Mouse (Mus musculus): Measurements from ENCODE around the gene Birc5. TPM values are rescaled to one million over a fixed set of nuclear protein-coding genes. Genes with fewer than 3 reads are reported as not detected.

Gene Birc5
- polyA plus RNA-seq, 1 experiment, result 230 TPM

- Histone ChIP-seq H3K79me3 (ENCODE audit: low read depth) (peaks cover 21% of the 10 kb centered on the region), H3K4me3 (ENCODE audit: insufficient read depth, poor library complexity, severe bottlenecking) (no peak overlapping the region), H3K27me3 (ENCODE audit: control insufficient read depth, insufficient read depth, insufficient read length) (no peaks in the 10 kb centered on the region), H3K36me3 (ENCODE audit: control insufficient read depth, insufficient read depth) (peaks cover 15% of the 10 kb centered on the region), H3K79me2 (ENCODE audit: control insufficient read depth, insufficient read depth) (peaks cover 44% of the 10 kb centered on the region), H3ac (ENCODE audit: control insufficient read depth, insufficient read length, low read depth) (no peak overlapping the region)
- TF ChIP-seq MYOD1 (IDR thresholded peaks at IDR 0.05; ENCODE audit: control insufficient read depth, insufficient read length, low read depth) (peak; percentile 51), CEBPB (IDR thresholded peaks at IDR 0.05; ENCODE audit: low read depth) (peak; percentile 49), MAX (IDR thresholded peaks at IDR 0.05) (no peak), USF1 (IDR thresholded peaks at IDR 0.05; ENCODE audit: low read depth) (no peak)
Measured at GRCm38 (mm10) chr11:117827386-117827785, 21.7 kb upstream of the Birc5 start.

GRCm38 (mm10) chr11:117828149-117828887 lies 20.7 kb upstream of the Birc5 start:
- Histone ChIP-seq H3K79me2 (ENCODE audit: control insufficient read depth, insufficient read depth) (peaks cover 38% of the 10 kb centered on the region), H3K36me3 (ENCODE audit: control insufficient read depth, insufficient read depth) (peaks cover 11% of the 10 kb centered on the region), H3K4me3 (ENCODE audit: insufficient read depth, poor library complexity, severe bottlenecking) (no peak overlapping the region), H3K27me3 (ENCODE audit: control insufficient read depth, insufficient read depth, insufficient read length) (no peaks in the 10 kb centered on the region), H3ac (ENCODE audit: control insufficient read depth, insufficient read length, low read depth) (no peak overlapping the region), H3K79me3 (ENCODE audit: low read depth) (peaks cover 18% of the 10 kb centered on the region)
- no peak for TF ChIP-seq USF1 (IDR thresholded peaks at IDR 0.05; ENCODE audit: low read depth)

- Histone ChIP-seq H3K27me3 (ENCODE audit: control insufficient read depth, insufficient read depth, insufficient read length) (no peaks in the 10 kb centered on the region), H3K79me3 (ENCODE audit: low read depth) (peaks cover 11% of the 10 kb centered on the region), H3K36me3 (ENCODE audit: control insufficient read depth, insufficient read depth) (peaks cover 3% of the 10 kb centered on the region), H3ac (ENCODE audit: control insufficient read depth, insufficient read length, low read depth) (no peak overlapping the region), H3K79me2 (ENCODE audit: control insufficient read depth, insufficient read depth) (peaks cover 30% of the 10 kb centered on the region), H3K4me3 (ENCODE audit: insufficient read depth, poor library complexity, severe bottlenecking) (no peak overlapping the region)
- peak; percentile 42 for TF ChIP-seq MYOD1 (IDR thresholded peaks at IDR 0.05; ENCODE audit: control insufficient read depth, insufficient read length, low read depth)
- TF ChIP-seq MAX (IDR thresholded peaks at IDR 0.05), result no peak
- TF ChIP-seq CEBPB (IDR thresholded peaks at IDR 0.05; ENCODE audit: low read depth), result no peak
- no peak for TF ChIP-seq CTCF (IDR thresholded peaks at IDR 0.05; ENCODE audit: control insufficient read depth, insufficient read depth, insufficient read length)
- TF ChIP-seq MYOG (IDR thresholded peaks at IDR 0.05; ENCODE audit: control insufficient read depth, extremely low read depth, insufficient read length), result no peak
- peak; percentile 28 for TF ChIP-seq USF1 (IDR thresholded peaks at IDR 0.05; ENCODE audit: low read depth)
- no peak for TF ChIP-seq FOSL1 (IDR thresholded peaks at IDR 0.05; ENCODE audit: insufficient read depth, low read length, poor library complexity, severe bottlenecking)
Measured at GRCm38 (mm10) chr11:117828888-117829604, 20.0 kb upstream of the Birc5 start.

GRCm38 (mm10) chr11:117829671-117830215 lies 19.3 kb upstream of the Birc5 start:
- no peaks in the 10 kb centered on the region for H3K27me3 ChIP-seq (ENCODE audit: control insufficient read depth, insufficient read depth, insufficient read length)
- no peak for TF ChIP-seq MAX (IDR thresholded peaks at IDR 0.05)
- TF ChIP-seq USF1 (IDR thresholded peaks at IDR 0.05; ENCODE audit: low read depth), result no peak
- TF ChIP-seq MYOD1 (IDR thresholded peaks at IDR 0.05; ENCODE audit: control insufficient read depth, insufficient read length, low read depth), result no peak
- TF ChIP-seq MYOG (IDR thresholded peaks at IDR 0.05; ENCODE audit: control insufficient read depth, extremely low read depth, insufficient read length), result no peak
- no peak for TF ChIP-seq CEBPB (IDR thresholded peaks at IDR 0.05; ENCODE audit: low read depth)
- TF ChIP-seq CTCF (IDR thresholded peaks at IDR 0.05; ENCODE audit: control insufficient read depth, insufficient read depth, insufficient read length), result no peak
- peaks cover 6% of the 10 kb centered on the region for H3K79me3 ChIP-seq (ENCODE audit: low read depth)
- H3K36me3 ChIP-seq (ENCODE audit: control insufficient read depth, insufficient read depth), result no peaks in the 10 kb centered on the region
- no peak overlapping the region for H3ac ChIP-seq (ENCODE audit: control insufficient read depth, insufficient read length, low read depth)
- H3K79me2 ChIP-seq (ENCODE audit: control insufficient read depth, insufficient read depth), result peaks cover 23% of the 10 kb centered on the region
- no peak overlapping the region for H3K4me3 ChIP-seq (ENCODE audit: insufficient read depth, poor library complexity, severe bottlenecking)

GRCm38 (mm10) chr11:117830401-117830800 lies 18.6 kb upstream of the Birc5 start:
- no peaks in the 10 kb centered on the region for H3K79me3 ChIP-seq (ENCODE audit: low read depth)
- H3K27me3 ChIP-seq (ENCODE audit: control insufficient read depth, insufficient read depth, insufficient read length), result no peaks in the 10 kb centered on the region
- H3K79me2 ChIP-seq (ENCODE audit: control insufficient read depth, insufficient read depth), result peaks cover 17% of the 10 kb centered on the region
- no peak overlapping the region for H3ac ChIP-seq (ENCODE audit: control insufficient read depth, insufficient read length, low read depth)
- peak; percentile 40 for TF ChIP-seq CEBPB (IDR thresholded peaks at IDR 0.05; ENCODE audit: low read depth)
- TF ChIP-seq MYOG (IDR thresholded peaks at IDR 0.05; ENCODE audit: control insufficient read depth, extremely low read depth, insufficient read length), result no peak
- H3K4me3 ChIP-seq (ENCODE audit: insufficient read depth, poor library complexity, severe bottlenecking), result no peak overlapping the region
- no peaks in the 10 kb centered on the region for H3K36me3 ChIP-seq (ENCODE audit: control insufficient read depth, insufficient read depth)

All from C2C12 (cell line).